Mouse (Mus musculus): ENCODE measurements around the gene Usp5. TPM values are rescaled to one million over a fixed set of nuclear protein-coding genes. Genes with fewer than 3 reads are reported as not detected.

Usp5 gene
- polyA plus RNA-seq, 1 experiment, result 66.2 TPM

- Histone ChIP-seq H3K27me3 (replicated peaks; ENCODE audit: control insufficient read depth, insufficient read depth, low read length) (no peaks in the 10 kb centered on the region), H3K4me1 (ENCODE audit: control insufficient read depth, insufficient read depth, low read length) (no peaks in the 10 kb centered on the region), H3K36me3 (ENCODE audit: control insufficient read depth, insufficient read depth, low read length) (no peaks in the 10 kb centered on the region), H3K4me3 (ENCODE audit: insufficient read depth, low read depth, low read length) (peak within 1 kb of the TSS; percentile 65), H3K27ac (ENCODE audit: insufficient read depth, low read depth, low read length) (no peak within 1 kb of the TSS)
- under 1% methylated on average over 86 of the region's 86 CpGs for WGBS
- TF ChIP-seq POLR2A (IDR thresholded peaks at IDR 0.05; ENCODE audit: low read depth, low read length) (no peak), CTCF (conservative IDR thresholded peaks at IDR 0.05; ENCODE audit: insufficient read depth, insufficient read length, low read depth, low read length) (peak; percentile 55)
- DNase-seq, result peak; percentile 79
Observed at GRCm38 (mm10) chr6:124856916-124857839, 27.9 kb upstream of the Usp5 start, which contains the start of gene P3h3. TSS of gene P3h3 (minus strand) at chr6:124857752.

- Histone ChIP-seq H3K4me1 (ENCODE audit: control insufficient read depth, insufficient read depth, low read length) (no peaks in the 10 kb centered on the region), H3K4me3 (ENCODE audit: insufficient read depth, low read depth, low read length) (no peak overlapping the region), H3K36me3 (ENCODE audit: control insufficient read depth, insufficient read depth, low read length) (no peaks in the 10 kb centered on the region), H3K27ac (ENCODE audit: insufficient read depth, low read depth, low read length) (no peak overlapping the region), H3K27me3 (replicated peaks; ENCODE audit: control insufficient read depth, insufficient read depth, low read length) (no peaks in the 10 kb centered on the region)
- 29% methylated on average over 14 of the region's 14 CpGs for WGBS
- no peak for TF ChIP-seq POLR2A (IDR thresholded peaks at IDR 0.05; ENCODE audit: low read depth, low read length)
- TF ChIP-seq CTCF (conservative IDR thresholded peaks at IDR 0.05; ENCODE audit: insufficient read depth, insufficient read length, low read depth, low read length), result no peak
- no peak for DNase-seq
Observed at GRCm38 (mm10) chr6:124856321-124856720, 27.0 kb upstream of the Usp5 start.

DNA sequence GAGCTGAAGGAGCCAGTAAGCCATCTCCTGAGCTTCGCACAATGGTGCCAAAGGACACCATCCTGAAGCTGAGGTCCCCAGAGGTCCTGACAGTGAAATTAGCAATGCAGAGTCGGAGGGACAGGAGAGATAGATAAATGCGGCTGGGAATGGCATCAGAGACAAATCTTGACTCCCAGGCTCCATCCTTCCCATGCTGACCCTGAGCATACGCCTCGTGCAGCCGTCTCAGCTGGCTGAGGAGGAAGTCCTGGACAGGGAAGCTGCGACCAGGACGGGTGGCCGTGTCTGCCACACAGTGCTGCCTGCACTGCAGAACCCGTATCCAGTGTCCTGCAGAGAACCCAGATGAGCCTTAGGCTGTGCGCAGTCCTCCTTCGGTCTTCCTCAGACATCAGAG lies 25.4 kb upstream of the Usp5 start:
- H3K4me1 ChIP-seq (ENCODE audit: control insufficient read depth, insufficient read depth, low read length), result no peaks in the 10 kb centered on the region
- no peak overlapping the region for H3K4me3 ChIP-seq (ENCODE audit: insufficient read depth, low read depth, low read length)
- H3K27me3 ChIP-seq (replicated peaks; ENCODE audit: control insufficient read depth, insufficient read depth, low read length), result no peaks in the 10 kb centered on the region
- 78% methylated on average over 12 of the region's 12 CpGs for WGBS
- no peak for DNase-seq
- no peak for TF ChIP-seq CTCF (conservative IDR thresholded peaks at IDR 0.05; ENCODE audit: insufficient read depth, insufficient read length, low read depth, low read length)
- TF ChIP-seq POLR2A (IDR thresholded peaks at IDR 0.05; ENCODE audit: low read depth, low read length), result no peak
- no peaks in the 10 kb centered on the region for H3K36me3 ChIP-seq (ENCODE audit: control insufficient read depth, insufficient read depth, low read length)
- no peak overlapping the region for H3K27ac ChIP-seq (ENCODE audit: insufficient read depth, low read depth, low read length)

DNA sequence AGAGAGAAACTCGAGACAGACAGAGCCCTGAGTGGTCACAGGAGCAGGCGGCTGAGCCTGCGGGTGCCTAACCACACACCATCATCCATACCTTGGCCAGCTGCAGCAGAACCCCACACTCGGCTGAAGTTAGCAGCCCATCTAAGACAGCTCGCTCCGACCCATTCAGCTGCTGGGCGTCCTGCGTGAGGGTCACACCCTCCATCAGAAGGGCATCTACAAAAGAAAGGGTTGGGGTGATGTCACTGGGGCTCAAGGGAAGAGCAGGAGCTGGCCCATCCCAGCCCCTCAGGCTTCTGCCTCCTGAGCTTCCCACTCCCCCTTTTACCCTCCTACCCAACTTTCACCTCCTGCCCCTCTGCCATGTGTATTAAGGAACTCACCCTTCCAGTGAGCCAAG lies 21.3 kb upstream of the Usp5 start:
- 80% methylated on average over 8 of the region's 8 CpGs for WGBS
- no peak for DNase-seq

GRCm38 (mm10) chr6:124847305-124847704 lies 18.0 kb upstream of the Usp5 start:
- 13% methylated on average over 9 of the region's 9 CpGs for WGBS
- H3K36me3 ChIP-seq (ENCODE audit: control insufficient read depth, insufficient read depth, low read length), result no peaks in the 10 kb centered on the region
- no peaks in the 10 kb centered on the region for H3K4me1 ChIP-seq (ENCODE audit: control insufficient read depth, insufficient read depth, low read length)
- H3K4me3 ChIP-seq (ENCODE audit: insufficient read depth, low read depth, low read length), result no peak overlapping the region
- no peaks in the 10 kb centered on the region for H3K27me3 ChIP-seq (replicated peaks; ENCODE audit: control insufficient read depth, insufficient read depth, low read length)
- DNase-seq, result peak; percentile 91
- H3K27ac ChIP-seq (ENCODE audit: insufficient read depth, low read depth, low read length), result no peak overlapping the region
- TF ChIP-seq CTCF (conservative IDR thresholded peaks at IDR 0.05; ENCODE audit: insufficient read depth, insufficient read length, low read depth, low read length), result peak; percentile 90
- no peak for TF ChIP-seq POLR2A (IDR thresholded peaks at IDR 0.05; ENCODE audit: low read depth, low read length)

More for the DNA sequence above, 21.3 kb upstream of the Usp5 start:
- Histone ChIP-seq H3K4me3 (ENCODE audit: insufficient read depth, low read depth, low read length) (no peak overlapping the region), H3K4me1 (ENCODE audit: control insufficient read depth, insufficient read depth, low read length) (no peaks in the 10 kb centered on the region), H3K27ac (ENCODE audit: insufficient read depth, low read depth, low read length) (no peak overlapping the region), H3K36me3 (ENCODE audit: control insufficient read depth, insufficient read depth, low read length) (no peaks in the 10 kb centered on the region), H3K27me3 (replicated peaks; ENCODE audit: control insufficient read depth, insufficient read depth, low read length) (no peaks in the 10 kb centered on the region)
- no peak for TF ChIP-seq CTCF (conservative IDR thresholded peaks at IDR 0.05; ENCODE audit: insufficient read depth, insufficient read length, low read depth, low read length)
- no peak for TF ChIP-seq POLR2A (IDR thresholded peaks at IDR 0.05; ENCODE audit: low read depth, low read length)

DNA sequence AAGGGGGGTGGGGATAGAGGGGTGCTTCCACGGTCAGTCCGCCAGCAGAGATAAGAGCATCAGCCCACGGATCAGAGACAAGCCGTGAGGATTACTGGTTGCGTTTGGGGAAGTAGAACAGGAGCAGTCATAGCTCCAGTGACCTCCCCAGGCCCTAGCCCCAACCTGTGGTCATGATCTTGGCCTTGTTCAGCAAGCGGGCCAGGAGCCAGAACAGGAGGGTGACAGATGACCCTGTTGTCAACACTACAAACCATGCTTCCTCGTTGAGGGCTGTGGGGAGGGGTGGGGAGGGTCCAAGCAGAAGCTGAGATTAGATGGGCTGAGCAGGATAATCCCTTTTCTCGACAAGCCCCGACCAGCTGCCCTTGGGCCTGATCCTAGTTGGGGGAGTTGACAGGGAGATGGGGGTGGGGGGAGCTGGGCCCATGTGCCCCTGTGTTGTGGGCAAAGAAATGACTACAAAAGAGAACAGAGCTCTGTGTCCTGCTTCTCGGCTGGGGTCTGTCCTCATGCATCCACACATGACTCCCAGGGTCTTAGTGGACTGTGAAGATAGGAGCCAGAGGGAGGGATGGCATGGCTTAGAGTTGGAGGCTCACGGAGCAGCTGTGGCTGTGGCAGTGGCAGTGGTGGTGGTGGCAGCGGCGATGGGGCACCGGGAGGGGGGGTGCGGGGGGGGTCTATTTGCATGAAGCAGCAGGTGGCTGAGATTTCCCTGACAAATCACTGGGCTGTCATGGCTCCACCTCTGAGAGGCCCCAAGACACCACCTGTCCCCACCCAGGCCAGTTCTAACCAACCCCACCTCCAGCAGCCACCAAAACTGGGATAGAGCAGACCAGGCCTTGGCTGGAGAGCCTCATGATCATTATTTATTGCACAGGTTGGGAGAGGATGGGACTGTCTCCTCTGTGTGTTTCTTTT lies 11.2 kb upstream of the Usp5 start, which contains the start of gene Gnb3:
TSS of gene Gnb3 (minus strand) at position 35 of the 927 bp plus-strand sequence.
- H3K27ac ChIP-seq (ENCODE audit: insufficient read depth, low read depth, low read length), result no peak within 1 kb of the TSS
- no peaks in the 10 kb centered on the region for H3K36me3 ChIP-seq (ENCODE audit: control insufficient read depth, insufficient read depth, low read length)
- no peak within 1 kb of the TSS for H3K4me3 ChIP-seq (ENCODE audit: insufficient read depth, low read depth, low read length)
- no peak for DNase-seq
- 46% methylated on average over 15 of the region's 15 CpGs for WGBS
- no peaks in the 10 kb centered on the region for H3K27me3 ChIP-seq (replicated peaks; ENCODE audit: control insufficient read depth, insufficient read depth, low read length)
- no peaks in the 10 kb centered on the region for H3K4me1 ChIP-seq (ENCODE audit: control insufficient read depth, insufficient read depth, low read length)
- TF ChIP-seq CTCF (conservative IDR thresholded peaks at IDR 0.05; ENCODE audit: insufficient read depth, insufficient read length, low read depth, low read length) (no peak), POLR2A (IDR thresholded peaks at IDR 0.05; ENCODE audit: low read depth, low read length) (no peak)

Measured in kidney, adult 2 months (tissue).